Mouse (Mus musculus): ENCODE results near the gene Mycl.

Mycl gene

GRCm38 (mm10) chr4:122995404-122996220 lies at the start of gene Mycl:
TSS of gene Mycl (plus strand) at chr4:122995652.
- ATAC-seq (ENCODE audit: low TSS enrichment) = peak; percentile 85

GRCm38 (mm10) chr4:122947223-122947622 lies 48.2 kb upstream of the Mycl start:
- ATAC-seq (ENCODE audit: low TSS enrichment) = no peak

GRCm38 (mm10) chr4:122949096-122949495 lies 46.4 kb upstream of the Mycl start:
- ATAC-seq (ENCODE audit: low TSS enrichment) = no peak

- ATAC-seq (ENCODE audit: low TSS enrichment) = no peak; the same call in 1 of the 2 replicates
These were observed 40.6 kb upstream of the Mycl start for GRCm38 (mm10) chr4:122954680-122955411.

- ATAC-seq (ENCODE audit: low TSS enrichment) = peak; percentile 94
These were observed 39.9 kb upstream of the Mycl start for GRCm38 (mm10) chr4:122955412-122956136.

- no peak for ATAC-seq (ENCODE audit: low TSS enrichment)
These were observed 39.2 kb upstream of the Mycl start for GRCm38 (mm10) chr4:122956301-122956700.

GRCm38 (mm10) chr4:122958491-122959031 lies 36.9 kb upstream of the Mycl start:
- ATAC-seq (ENCODE audit: low TSS enrichment) = peak; percentile 25; the same call in 1 of the 2 replicates

- ATAC-seq (ENCODE audit: low TSS enrichment) = no peak
These were observed 35.6 kb upstream of the Mycl start for GRCm38 (mm10) chr4:122959816-122960215.

GRCm38 (mm10) chr4:122960321-122961099 lies 34.9 kb upstream of the Mycl start:
- peak; percentile 42; the same call in 1 of the 2 replicates for ATAC-seq (ENCODE audit: low TSS enrichment)

GRCm38 (mm10) chr4:122961100-122961567 lies 34.3 kb upstream of the Mycl start, which contains the start of gene Mfsd2a:
TSS of gene Mfsd2a (minus strand) at chr4:122961188.
- peak; percentile 64 for ATAC-seq (ENCODE audit: low TSS enrichment)

- ATAC-seq (ENCODE audit: low TSS enrichment) = no peak
These were observed 33.9 kb upstream of the Mycl start for GRCm38 (mm10) chr4:122961589-122961988.

- no peak for ATAC-seq (ENCODE audit: low TSS enrichment)
These were observed 32.7 kb upstream of the Mycl start for GRCm38 (mm10) chr4:122962751-122963150.

GRCm38 (mm10) chr4:122968106-122968505 lies 27.3 kb upstream of the Mycl start:
- ATAC-seq (ENCODE audit: low TSS enrichment) = no peak

GRCm38 (mm10) chr4:122971191-122971590 lies 24.3 kb upstream of the Mycl start:
- no peak for ATAC-seq (ENCODE audit: low TSS enrichment)

- ATAC-seq (ENCODE audit: low TSS enrichment) = no peak
These were observed 23.8 kb upstream of the Mycl start for GRCm38 (mm10) chr4:122971646-122972045.

- no peak for ATAC-seq (ENCODE audit: low TSS enrichment)
These were observed 23.4 kb upstream of the Mycl start for GRCm38 (mm10) chr4:122972056-122972455.

- no peak for ATAC-seq (ENCODE audit: low TSS enrichment)
These were observed 20.4 kb upstream of the Mycl start for GRCm38 (mm10) chr4:122974976-122975520.

- no peak for ATAC-seq (ENCODE audit: low TSS enrichment)
These were observed 18.6 kb upstream of the Mycl start for GRCm38 (mm10) chr4:122976885-122977284.

GRCm38 (mm10) chr4:122978850-122979249 lies 16.6 kb upstream of the Mycl start:
- no peak for ATAC-seq (ENCODE audit: low TSS enrichment)

- no peak for ATAC-seq (ENCODE audit: low TSS enrichment)
These were observed 15.6 kb upstream of the Mycl start for GRCm38 (mm10) chr4:122979826-122980225.

GRCm38 (mm10) chr4:122980684-122981083 lies 14.8 kb upstream of the Mycl start:
- ATAC-seq (ENCODE audit: low TSS enrichment) = no peak
